Mouse (Mus musculus) gastrocnemius, adult 18-20 months (tissue): Measurements from ENCODE around the gene Eml3. TPM values are rescaled to one million over a fixed set of nuclear protein-coding genes. Genes with fewer than 3 reads are reported as not detected.

Experiments used
- DNase-seq: peaks from one replicate; pipeline ENCODE4 v3.0.0; 2021; ENCODE audit warnings: low spot score
- microRNA-seq: library from miRNA; unstranded; fragments of <30 nt; microRNA quantifications from one replicate; pipeline ENCODE4 v1.2.0, GENCODE M21; 2021
- total RNA-seq, 2 experiments: library from RNA; stranded (reverse); gene quantifications; 2 replicates each; pipeline ENCODE4 v1.2.3; 2021

Eml3 gene
- total RNA-seq, 2 experiments from 2014 or later: 3.1 to 4.5 TPM

GRCm38 (mm10) chr19:8985891-8986290, 56.5 kb downstream of the Eml3 start:
- no peak for DNase-seq

- peak; percentile 88 for DNase-seq
Observed at GRCm38 (mm10) chr19:8987816-8988215, 58.5 kb downstream of the Eml3 start.

GRCm38 (mm10) chr19:8988346-8989065, 59.2 kb downstream of the Eml3 start:
- no peak for DNase-seq

GRCm38 (mm10) chr19:8989066-8989566, 59.8 kb downstream of the Eml3 start, which contains the start of gene Ahnak:
TSS of gene Ahnak (plus strand) at chr19:8989284.
- DNase-seq: peak; percentile 87

- DNase-seq: peak; percentile 92
Observed at GRCm38 (mm10) chr19:8989567-8990431, 60.4 kb downstream of the Eml3 start.

- DNase-seq: no peak
Observed at GRCm38 (mm10) chr19:8990432-8991102, 61.2 kb downstream of the Eml3 start.

Small RNA genes within 50 kb of the gene (microRNA-seq; reads per million reads assigned to microRNA genes)
- gene Mir5136: not detected

Other genes starting within 250 kb of the Eml3 start
- 10 to 100 TPM; 30.2 to 37.3 TPM for gene Slc3a2, start 206.2 kb upstream of the Eml3 start, total RNA-seq
- 10 to 100 TPM; 16.4 to 16.9 TPM for gene Wdr74, start 193.7 kb upstream of the Eml3 start, total RNA-seq
- gene 1700092M07Rik, start 188.8 kb upstream of the Eml3 start, total RNA-seq: 1 to 10 TPM in 1 of 2 experiments, not detected in 1; 1.0 TPM
- gene Stx5a, start 188.1 kb upstream of the Eml3 start, total RNA-seq: 10 to 100 TPM; 16.0 to 16.6 TPM
- gene Nxf1, start 172.5 kb upstream of the Eml3 start, total RNA-seq: 10 to 100 TPM; 27.5 to 31.3 TPM
- 10 to 100 TPM; 91.0 to 99.3 TPM for gene Tmem223, start 158.6 kb upstream of the Eml3 start, total RNA-seq
- 1 to 10 TPM; 7.3 to 8.6 TPM for gene Tmem179b, start 155.1 kb upstream of the Eml3 start, total RNA-seq
- 1 to 10 TPM; 5.0 to 5.1 TPM for gene Taf6l, start 143.1 kb upstream of the Eml3 start, total RNA-seq
- 10 to 100 TPM; 37.7 to 38.3 TPM for gene Polr2g, start 131.0 kb upstream of the Eml3 start, total RNA-seq
- gene Zbtb3, start 127.0 kb upstream of the Eml3 start, total RNA-seq: 1 to 10 TPM in 1 of 2 experiments, under 1 TPM in 1; 0.76 to 1.1 TPM
- gene Ttc9c, start 110.2 kb upstream of the Eml3 start, total RNA-seq: 10 to 100 TPM; 11.1 to 13.6 TPM
- 10 to 100 TPM; 41.2 to 44.3 TPM for gene Hnrnpul2, start 109.5 kb upstream of the Eml3 start, total RNA-seq
- 1 to 10 TPM; 2.5 to 4.2 TPM for gene AC129217.1, start 99.8 kb upstream of the Eml3 start, total RNA-seq
- 10 to 100 TPM; 16.4 to 16.6 TPM for gene Bscl2, start 92.1 kb upstream of the Eml3 start, total RNA-seq
- not detected for gene Gng3, start 90.4 kb upstream of the Eml3 start, total RNA-seq
- gene Lrrn4cl, start 78.8 kb upstream of the Eml3 start, total RNA-seq: 1 to 10 TPM; 5.6 to 8.8 TPM
- 100 to 1,000 TPM; 204 to 206 TPM for gene Ubxn1, start 58.1 kb upstream of the Eml3 start, total RNA-seq
- 10 to 100 TPM; 57.2 to 63.9 TPM for gene Uqcc3, start 48.6 kb upstream of the Eml3 start, total RNA-seq
- gene Lbhd1, start 45.8 kb upstream of the Eml3 start, total RNA-seq: 1 to 10 TPM; 2.9 to 5.3 TPM
- gene Gm49403, start 45.6 kb upstream of the Eml3 start, total RNA-seq: not detected
- gene 1810009A15Rik, start 40.7 kb upstream of the Eml3 start, total RNA-seq: 10 to 100 TPM; 14.5 to 15.4 TPM
- 1 to 10 TPM; 1.2 to 2.3 TPM for gene Gm49416, start 40.6 kb upstream of the Eml3 start, total RNA-seq
- 1 to 10 TPM; 9.2 to 9.9 TPM for gene Ints5, start 36.5 kb upstream of the Eml3 start, total RNA-seq
- 10 to 100 TPM; 19.5 to 20.8 TPM for gene Ganab, start 31.5 kb upstream of the Eml3 start, total RNA-seq
- 10 to 100 TPM; 32.1 to 37.9 TPM for gene B3gat3, start 9.2 kb upstream of the Eml3 start, total RNA-seq
- gene Rom1, start 196 bp upstream of the Eml3 start, total RNA-seq: 1 to 10 TPM; 7.8 TPM
- 10 to 100 TPM; 21.6 to 24.2 TPM for gene Mta2, start 12.3 kb downstream of the Eml3 start, total RNA-seq
- gene Tut1, start 24.3 kb downstream of the Eml3 start, total RNA-seq: 1 to 10 TPM; 7.6 to 8.2 TPM
- gene Eef1g, start 37.5 kb downstream of the Eml3 start, total RNA-seq: 100 to 1,000 TPM; 452 to 469 TPM
- gene Ahnak, start 59.7 kb downstream of the Eml3 start, total RNA-seq: 100 to 1,000 TPM; 199 to 202 TPM
- not detected for gene Scgb1a1, start 158.4 kb downstream of the Eml3 start, total RNA-seq
- gene Asrgl1, start 206.1 kb downstream of the Eml3 start, total RNA-seq: 10 to 100 TPM; 44.3 to 47.3 TPM